Mouse (Mus musculus) thymus, adult 2 months (tissue): ENCODE results near the gene Hist1h2bq.

Experiments
- CTCF ChIP-seq: fragments of 200-500 bp; IDR thresholded peaks from 2 replicates; pipeline ENCODE4 v1.5.1; 2012; ENCODE audit warnings: mild to moderate bottlenecking, control low read depth, low read length, moderate library complexity, borderline replicate concordance; ENCODE audit not compliant: control insufficient read depth, poor library complexity, insufficient read depth; ENCODE audit errors: extremely low read depth
- POLR2A ChIP-seq: fragments of 200-500 bp; IDR thresholded peaks from 2 replicates; pipeline ENCODE4 v1.6.1; 2012; ENCODE audit warnings: mild to moderate bottlenecking, low read length, control low read depth, moderate library complexity; ENCODE audit not compliant: control insufficient read depth, poor library complexity, insufficient read depth; ENCODE audit errors: extremely low read depth

- TF ChIP-seq CTCF = no peak
- TF ChIP-seq POLR2A = no peak
Observed at GRCm38 (mm10) chr13:21852215-21852945, 42.4 kb upstream of the Hist1h2bq start.
